Mouse (Mus musculus): ENCODE results near the gene Scamp1.

The Scamp1 gene

DNA sequence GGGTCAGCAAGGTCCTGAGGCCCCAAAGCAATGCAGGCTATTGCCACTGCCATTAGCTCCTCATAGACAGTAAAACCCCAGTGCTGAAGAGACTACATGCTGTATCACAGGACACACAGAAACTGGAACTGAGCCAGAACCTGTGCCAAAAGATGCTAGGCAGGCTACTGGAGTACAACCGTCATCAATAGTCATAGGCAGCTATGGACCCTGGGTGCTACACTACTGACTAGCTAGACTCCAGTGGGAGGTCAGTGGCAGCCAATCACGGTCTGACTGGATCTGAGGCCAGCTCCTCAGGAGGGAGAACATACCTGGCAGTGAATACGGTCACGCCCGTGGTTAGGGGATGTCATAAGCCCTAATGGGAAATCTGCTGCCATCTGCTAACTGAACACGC lies 14.4 kb downstream of the Scamp1 start:
- DNase-seq (ENCODE audit: low spot score), result no peak

DNA sequence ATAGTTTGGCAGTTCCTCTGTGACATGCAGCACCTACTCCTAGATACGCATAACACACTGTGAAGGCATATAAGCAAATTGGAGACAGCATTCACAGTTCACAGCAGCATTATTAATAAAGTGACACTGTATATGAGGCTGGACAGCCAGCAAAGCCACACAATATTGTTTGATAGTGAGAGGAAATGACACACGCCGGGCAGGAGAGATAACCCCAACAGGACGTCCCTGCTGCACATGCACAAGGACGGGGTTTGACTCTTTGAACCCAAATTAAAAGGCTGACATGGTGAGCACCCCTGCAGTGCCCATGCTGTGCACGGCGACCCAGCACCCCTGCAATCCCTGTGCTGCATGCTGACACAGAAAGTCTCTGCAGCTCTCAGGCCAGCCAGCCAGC lies 17.5 kb downstream of the Scamp1 start:
- no peak for DNase-seq (ENCODE audit: low spot score)

DNA sequence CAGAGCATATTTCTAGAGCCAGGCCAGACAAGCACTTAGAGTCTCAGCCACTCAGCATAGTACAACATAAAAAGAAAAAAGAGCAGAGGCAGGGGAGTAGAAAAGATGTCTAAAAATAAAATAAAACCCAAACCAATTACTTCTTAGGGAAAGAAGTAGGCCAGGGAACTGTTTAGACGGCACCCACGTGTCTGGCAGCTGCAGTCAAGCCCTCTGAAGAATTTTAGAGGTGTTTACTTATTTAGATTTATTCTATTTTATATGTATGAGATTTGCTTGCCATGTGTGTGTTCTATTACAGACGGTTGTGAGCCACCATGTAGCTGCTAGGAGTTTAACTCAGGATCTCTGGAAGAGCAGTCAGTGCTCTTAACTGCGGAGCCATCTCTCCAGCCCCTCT lies 18.5 kb downstream of the Scamp1 start:
- no peak for DNase-seq (ENCODE audit: low spot score)

DNA sequence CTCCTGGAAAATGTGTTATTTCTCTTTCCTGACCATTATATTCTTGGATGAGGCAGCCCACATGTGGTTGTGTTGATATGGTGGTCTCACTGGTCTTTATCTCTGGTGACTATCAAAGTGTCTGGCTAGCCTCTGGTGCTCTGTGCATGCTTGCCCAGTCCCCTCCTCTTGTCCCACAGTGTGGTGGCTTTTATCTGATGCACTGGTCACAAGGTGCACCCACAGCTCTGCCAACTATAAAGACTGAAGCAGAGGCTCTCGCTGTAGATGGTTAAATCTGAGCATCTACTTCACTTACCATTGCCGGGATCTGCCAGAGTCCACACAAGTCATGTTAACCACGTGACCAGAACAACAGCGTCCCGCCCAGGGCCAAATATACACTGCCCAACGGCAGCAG lies 19.1 kb downstream of the Scamp1 start:
- DNase-seq (ENCODE audit: low spot score), result no peak

DNA sequence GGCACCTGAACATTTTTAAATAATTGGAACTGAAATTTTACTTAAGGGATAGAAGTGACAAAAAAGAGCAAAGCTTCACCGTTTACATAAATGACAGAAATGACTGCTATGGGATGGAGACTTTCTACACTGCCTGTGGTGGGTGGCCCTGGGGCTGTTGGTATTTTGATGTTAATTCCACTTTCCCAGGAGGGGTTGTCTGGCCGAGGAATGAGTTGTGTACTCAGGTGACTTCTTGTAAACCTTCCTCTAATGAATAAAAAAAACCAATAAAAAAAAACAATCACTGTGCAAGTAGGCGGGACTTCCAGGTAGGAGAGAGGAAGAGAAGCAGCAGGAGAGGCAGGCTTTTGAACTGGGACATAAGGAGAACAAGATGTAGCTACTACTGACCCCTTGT lies 20.4 kb downstream of the Scamp1 start:
- DNase-seq (ENCODE audit: low spot score), result no peak

DNA sequence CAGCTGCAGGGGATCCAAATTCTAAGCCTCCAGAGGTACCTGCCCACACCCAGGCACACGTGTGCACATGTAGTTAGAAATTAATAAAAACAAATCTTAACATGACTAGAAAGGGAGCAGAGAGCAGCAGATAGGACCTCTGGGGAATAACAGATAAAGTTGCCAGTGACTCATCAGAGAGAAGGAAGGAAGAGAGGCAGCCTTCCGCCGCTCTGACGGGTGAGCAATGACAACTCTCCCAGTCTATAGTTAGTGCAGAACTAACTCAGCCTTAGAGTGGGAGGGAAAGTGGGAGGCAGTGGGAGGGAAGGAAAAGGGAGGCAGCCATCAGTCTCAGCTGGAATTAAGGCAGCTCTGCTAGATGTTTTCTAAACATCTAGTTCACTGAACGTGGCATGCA lies 21.7 kb downstream of the Scamp1 start:
- DNase-seq (ENCODE audit: low spot score), result no peak

DNA sequence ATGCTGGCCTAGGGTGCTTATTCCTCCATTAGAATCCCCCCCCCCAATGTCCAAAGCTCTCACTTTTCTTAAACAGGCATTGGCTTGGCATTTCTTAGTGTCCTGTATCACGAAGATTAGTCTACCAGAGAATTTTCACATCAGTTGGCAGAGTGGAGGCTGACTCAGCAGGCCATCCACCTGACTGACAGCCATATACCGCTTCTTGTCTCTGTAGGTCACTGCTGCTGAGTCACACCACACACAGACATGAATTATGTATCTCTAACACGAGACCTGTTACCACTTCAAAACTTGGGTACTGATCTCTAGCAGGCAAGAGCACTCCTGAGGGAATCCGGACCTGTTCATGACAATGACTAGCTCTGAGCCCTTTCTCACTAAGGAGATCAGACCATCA lies 23.1 kb downstream of the Scamp1 start:
- no peak for DNase-seq (ENCODE audit: low spot score)

DNA sequence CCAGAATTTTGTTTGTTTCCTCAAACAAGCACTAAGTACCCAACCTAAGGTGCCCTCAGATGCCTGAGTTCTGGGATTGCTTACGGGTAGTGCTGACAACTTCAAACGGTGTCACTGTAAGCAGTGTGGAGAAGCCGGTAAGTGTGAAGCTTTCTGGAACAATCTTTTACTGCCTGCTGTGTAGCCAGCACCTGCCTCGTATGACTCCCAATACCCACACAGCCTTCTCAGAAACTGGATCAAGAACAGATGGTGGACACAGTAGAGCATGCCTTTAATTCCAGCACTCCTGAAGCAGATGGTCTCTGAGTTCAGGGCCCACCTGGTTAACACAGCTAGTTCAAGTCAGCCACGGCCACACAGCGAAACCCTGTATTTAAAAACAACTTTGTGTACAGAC lies 24.0 kb downstream of the Scamp1 start:
- no peak for DNase-seq (ENCODE audit: low spot score)

DNA sequence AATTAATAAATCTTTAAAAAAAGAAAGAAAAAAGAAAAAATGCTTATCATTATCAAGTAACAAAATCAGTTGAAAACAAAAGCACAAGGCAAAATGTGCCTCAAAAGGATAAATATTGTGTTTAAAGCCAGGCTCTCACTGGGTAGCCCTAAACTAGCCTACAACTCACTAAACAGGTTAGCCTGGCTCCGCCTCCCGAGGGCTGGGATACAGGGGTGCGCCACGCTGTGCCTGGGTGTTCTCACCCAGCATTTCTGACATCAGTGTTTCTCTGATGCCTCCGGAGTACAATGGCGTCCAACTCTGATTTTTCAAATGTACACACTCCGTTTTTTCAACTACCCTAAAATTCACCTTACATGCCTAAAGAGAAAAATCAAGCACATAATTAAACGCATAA lies 24.7 kb downstream of the Scamp1 start:
- DNase-seq (ENCODE audit: low spot score), result no peak

DNA sequence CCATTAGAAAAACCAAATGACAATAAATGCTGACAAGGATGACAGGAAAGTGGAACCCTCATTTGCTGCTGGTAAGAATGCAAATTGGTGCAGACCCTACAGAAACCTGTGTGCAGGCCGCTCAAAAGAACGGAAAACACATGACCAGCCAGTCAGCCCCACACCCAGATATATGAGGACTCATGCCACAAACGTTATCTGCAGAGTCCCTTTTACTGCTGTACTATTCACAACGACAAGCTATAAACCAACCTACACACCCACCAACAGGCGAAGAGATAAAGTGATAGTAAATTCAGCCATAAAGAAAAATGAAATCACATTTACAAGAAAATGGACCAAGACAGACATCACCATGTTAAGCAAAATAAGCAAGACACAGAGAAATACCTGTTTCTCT lies 26.4 kb downstream of the Scamp1 start:
- DNase-seq (ENCODE audit: low spot score), result no peak

DNA sequence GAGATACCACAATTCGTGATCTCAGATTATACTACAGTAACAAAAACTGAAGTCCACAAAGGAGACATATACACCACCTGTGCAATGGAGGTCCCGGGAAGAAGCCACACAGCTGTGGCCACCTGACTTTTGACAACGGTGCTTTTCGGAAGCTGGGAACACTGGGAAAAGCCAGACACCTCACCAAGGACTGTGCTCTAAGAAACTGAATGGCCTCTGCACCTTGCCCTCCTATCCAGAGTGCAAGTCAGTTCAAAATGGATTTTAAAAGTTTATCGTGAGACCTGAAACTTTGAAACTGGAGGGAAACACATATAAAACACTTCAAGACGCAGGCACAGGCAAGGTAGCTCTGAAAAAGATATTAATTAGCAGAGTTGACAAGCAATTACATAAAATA lies 27.1 kb downstream of the Scamp1 start:
- DNase-seq (ENCODE audit: low spot score), result no peak

DNA sequence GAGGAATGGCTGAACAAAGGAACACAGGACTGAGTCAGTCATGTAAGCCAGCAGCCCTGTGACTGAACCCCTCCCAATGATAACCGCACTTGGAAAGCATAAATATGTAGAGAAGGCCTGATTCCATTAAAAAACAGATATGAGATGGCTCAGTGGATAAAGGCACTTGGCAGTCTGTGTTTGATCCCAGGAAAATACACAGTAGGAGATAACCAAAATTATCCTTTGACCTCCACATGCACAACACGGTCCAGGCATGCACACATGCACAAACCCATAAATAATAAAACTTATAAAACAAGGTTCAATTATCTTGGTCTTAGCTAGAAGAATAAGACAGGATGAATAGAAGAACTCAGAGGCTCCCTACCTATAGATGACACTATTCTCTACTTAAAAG lies 27.9 kb downstream of the Scamp1 start:
- no peak for DNase-seq (ENCODE audit: low spot score)

DNA sequence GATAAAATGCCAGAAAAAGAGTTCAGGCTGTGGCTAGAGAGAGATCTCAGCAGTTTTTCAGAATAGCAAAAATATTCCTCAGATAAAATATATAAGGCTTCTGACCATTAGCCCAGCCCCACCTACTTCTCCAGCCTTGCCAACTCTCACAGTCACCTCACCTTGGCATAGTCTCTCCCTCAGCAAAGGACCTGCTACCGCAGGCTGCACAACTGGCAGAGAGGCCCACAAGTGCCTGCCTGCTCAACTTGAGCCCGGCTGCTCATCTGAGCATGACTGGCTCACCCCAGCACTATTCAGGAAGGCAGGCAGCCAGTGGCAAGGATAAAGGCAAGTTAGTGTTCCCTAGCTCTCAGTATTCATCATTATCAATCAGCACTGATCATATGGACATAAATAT lies 30.5 kb downstream of the Scamp1 start:
- DNase-seq (ENCODE audit: low spot score), result no peak

DNA sequence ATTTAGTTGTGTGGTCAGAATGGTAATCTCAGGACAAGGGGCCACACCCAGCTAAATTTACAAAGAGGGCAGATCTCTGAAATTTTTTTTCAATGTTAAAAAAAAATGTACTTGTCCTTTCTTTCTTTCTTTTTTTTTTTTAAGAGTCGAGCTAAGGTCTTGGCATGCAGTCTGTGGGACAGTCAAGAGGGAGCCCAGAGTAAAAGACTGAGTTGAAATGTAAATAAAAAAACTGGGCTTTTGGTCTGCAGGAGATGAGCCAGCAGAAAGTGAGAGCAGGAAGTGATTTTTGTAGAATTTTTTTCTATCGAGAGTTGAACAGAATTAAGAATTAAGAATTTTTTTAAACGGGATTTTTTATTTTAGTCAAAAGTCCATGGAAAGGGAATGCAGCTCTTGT lies 31.4 kb downstream of the Scamp1 start:
- no peak for DNase-seq (ENCODE audit: low spot score)

DNA sequence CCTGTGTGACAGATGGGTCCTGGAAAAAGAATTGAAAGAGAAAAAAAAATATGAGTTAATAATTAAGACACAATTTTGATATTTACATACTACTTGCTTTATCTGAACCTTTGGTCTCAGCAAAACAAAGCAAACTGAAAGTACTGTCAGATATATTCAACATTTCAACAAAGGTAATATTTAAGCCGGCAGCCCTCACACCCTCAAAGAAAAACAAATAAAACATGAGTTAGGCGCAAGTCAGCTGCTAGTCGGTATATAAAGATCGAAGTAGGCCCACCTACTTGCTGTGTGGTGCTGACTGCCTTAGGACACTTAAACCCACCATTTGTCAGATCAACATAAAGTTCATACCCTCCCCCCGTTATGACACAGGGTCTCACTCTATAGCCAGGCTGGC lies 32.6 kb downstream of the Scamp1 start:
- DNase-seq (ENCODE audit: low spot score), result no peak

DNA sequence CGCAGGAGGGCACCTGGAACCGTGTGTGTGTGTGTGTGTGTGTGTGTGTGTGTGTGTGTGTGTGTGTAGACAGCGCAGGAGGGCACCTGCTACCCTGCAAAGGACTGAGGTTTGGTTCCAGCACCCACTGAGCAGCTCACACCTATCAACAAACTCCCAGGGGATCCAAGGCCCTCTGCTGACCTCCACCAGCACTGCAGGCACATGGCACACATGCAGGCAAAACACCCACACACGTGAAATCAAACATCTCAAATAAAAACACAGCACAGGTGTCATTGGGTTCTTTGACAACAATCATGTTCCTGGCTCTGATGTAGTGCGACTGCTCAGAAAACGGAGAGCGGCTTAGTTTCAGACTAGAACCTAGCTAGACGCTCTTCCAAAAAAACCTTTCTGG lies 34.9 kb downstream of the Scamp1 start:
- DNase-seq (ENCODE audit: low spot score), result no peak

DNA sequence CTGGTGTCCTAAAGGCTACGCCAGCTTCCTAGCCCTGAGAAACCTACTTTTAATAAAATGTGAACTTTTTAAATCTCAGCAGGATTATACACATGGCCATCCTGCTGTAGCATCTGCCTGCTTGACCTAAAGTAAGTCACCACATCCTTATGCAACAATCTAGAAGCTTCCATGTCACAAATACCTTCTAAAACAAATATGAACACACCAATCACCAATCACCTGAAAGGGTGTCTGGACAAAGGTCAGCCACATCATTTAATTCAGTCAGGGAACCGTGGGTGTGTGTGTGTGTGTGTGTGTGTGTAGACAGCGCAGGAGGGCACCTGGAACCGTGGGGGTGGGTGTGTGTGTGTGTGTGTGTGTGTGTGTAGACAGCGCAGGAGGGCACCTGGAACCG lies 35.5 kb downstream of the Scamp1 start:
- no peak for DNase-seq (ENCODE audit: low spot score)

DNA sequence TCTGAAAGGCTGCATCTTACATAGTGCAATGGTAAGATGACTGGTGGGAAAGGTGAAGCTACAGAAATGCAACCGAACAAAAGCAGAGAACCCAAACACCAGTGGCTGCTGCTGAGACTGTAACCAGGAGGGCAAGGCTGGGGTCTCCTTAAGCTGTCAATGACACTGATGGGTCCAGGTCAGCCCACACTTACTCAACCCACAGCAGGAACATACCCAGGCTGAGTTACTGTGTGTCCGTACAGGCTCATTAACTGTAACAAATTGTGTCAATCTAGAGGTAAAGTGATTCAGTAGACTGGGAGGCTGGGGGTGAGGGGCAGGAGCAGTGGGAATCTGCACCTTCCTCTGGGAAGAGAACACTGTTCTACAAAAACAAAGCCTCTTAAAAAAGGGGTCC lies 42.8 kb downstream of the Scamp1 start:
- DNase-seq (ENCODE audit: low spot score), result no peak

DNA sequence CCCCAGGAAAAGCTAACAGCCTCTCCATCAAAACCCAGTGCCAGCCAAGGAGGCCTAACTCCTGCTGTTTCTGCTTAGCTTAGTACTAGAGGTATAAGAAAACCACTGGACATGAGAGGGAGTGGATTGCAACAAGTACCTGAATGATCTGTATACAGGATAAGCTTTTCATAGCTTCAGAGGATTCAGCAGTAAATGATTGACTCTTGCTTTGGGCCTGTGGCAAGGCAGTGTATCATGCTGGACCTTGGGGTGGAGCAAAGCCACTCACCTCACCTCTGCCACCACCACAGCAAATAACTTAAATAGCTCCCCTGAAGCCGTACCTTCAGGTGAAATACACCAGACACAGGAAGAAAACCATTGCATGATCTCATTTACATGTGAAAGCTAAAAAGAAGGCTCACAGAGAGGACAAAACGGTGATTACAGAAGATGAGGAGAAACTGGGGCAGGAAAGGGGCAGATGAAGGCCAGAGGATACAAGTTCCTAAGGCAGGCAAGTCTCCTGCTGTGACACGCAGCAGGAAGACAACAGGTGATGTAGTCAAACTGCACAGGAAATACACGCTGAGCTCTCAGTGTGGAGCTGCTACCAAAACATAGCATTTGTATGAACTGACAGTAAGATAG lies 43.6 kb downstream of the Scamp1 start:
- DNase-seq (ENCODE audit: low spot score), result no peak

DNA sequence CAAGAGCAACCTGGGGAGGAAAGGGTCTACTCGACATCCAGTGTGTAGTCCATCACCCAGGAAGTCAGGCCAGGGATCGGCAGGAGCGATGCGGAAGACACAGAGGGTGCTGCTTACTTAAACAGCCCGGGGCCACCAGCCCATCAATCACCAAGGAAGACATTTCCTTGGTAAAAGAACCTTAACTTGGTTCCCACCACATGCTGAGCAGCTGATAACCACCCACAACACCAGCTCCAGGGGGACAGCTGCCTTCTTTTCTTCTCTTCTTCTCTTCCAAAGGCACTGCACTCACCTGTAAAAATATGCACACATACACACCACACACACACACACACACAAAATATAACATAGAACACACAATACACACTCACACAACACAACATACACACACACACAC lies 44.8 kb downstream of the Scamp1 start:
- no peak for DNase-seq (ENCODE audit: low spot score)

DNA sequence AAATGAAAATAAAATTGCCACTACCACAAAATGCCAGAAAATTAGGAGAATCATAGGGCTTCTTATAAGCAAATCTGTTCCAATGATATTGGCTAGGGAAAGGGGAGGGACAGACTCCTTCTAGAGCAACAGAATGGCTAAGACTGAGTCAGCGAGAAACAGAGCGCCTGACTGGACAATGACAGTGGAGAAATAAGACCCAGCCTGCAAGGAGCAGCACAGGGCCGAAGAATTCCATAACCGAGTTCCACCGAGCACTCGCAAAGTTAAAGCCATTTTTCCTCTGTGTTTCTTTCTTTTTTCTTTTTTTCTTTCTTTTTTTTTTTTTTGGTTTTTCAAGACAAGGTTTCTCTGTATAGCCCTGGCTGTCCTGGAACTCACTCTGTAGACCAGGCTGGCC lies 45.5 kb downstream of the Scamp1 start:
- DNase-seq (ENCODE audit: low spot score), result no peak

DNA sequence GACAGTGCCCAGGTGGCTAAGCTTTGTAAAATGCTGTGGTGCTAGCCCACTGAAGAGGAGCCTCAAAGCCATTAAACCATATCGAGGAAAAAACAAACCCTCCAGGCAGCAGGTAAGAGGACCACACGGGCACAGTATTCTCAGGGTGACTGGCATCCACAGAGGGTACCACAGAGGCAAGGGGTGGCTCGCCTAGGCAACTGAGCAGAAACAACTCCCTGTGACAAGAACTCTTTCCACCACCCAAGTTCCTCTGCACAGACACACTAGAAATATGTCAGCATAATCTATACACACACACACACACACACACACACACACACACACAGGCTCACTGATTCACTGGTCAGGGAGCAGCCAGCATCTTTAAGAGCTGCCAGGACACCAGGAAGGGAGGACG lies 46.2 kb downstream of the Scamp1 start:
- DNase-seq (ENCODE audit: low spot score), result no peak

DNA sequence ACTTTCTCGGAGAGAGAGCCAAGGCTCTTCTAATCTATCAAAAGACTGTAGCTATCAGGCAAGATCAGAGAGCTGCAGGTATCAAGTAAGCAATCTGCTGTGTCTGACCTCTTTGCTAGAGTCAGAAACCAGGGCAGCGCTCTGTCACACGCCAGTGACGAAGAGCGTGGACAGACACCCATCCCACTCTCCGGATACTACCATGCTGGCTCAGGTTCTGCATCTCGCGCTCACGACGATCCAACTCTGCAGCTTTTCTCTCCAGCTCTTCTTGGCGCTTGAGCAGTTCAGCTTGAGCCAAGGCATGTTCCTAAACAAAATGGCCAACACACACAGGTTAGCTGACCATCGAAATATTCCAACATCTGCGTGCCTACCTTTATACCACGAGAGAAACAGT lies 53.8 kb downstream of the Scamp1 start:
- no peak for DNase-seq (ENCODE audit: low spot score)

DNA sequence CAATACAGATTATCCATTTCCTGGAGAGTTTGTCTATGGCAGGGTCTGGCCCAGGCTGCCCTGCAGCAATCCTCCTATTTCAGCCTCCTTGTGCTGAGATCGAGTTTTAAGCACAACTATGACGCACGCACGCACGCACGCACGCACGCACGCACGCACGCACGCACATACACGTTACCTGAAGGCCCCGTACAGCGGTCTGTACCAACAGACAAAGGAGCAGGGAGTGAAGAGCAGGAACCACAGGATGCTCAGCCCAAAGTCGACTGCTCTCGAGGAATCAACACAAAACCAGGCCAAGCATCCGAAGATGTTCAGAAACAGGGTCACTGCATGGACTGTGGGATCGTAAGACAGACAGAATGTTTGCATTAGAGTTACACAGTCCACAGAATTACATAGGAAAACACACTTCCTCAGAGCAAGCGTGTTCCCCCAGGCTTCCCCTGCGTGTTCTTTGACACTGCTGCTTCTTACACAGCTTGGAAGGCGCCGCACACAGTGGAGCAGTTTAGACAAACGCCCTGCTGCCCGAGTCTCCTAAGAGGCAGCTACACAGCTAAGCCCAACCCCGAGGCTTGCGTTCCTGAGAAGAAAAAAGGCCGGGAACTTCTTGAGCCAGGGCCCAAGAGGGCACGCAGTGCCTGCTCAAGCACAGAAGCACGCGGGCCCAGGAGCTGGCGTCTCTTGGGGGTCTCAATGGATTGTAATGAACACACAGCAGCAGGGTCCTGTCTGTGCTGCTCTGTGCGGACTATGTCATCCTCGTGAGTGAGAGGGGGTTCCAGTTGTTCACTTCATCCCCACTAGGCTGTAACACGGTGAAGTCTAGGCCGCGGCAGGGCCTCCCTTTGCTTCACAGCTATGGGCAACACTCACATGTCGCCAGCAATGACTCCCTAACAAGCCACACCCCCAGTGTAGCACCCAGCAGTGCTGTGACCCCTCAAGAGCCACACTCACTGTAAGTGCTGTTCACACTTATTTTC lies 60.6 kb downstream of the Scamp1 start:
- DNase-seq (ENCODE audit: low spot score), result no peak
